In the genomic region with DNA sequence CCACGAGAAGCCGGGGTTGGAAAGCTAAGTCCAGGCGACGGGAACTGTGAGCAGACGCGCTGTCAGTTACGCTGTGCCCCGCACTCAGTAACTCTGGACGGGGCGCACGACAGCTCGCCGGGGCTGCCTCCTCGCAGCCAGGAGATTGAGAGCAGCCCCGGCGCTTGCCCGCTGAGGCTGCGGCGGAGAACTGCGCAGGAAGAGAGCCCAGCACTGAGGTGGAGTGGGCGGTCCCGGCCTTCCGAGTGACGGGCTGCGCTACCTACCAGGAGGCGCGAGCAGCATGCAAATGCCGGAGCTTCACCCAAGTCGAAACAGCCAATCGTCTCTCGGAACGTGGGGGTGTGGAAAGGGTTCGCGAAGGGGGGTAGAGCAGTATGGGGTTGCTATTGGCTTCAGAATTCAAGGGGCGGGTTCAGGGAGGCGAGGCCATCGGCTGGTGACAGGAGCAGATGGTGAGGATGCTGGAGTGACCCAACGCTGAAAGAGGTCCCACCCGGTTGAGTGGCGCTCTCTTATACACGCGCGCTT, we compare ENCODE assay signal across 1 mouse cellular context.
A peak's percentile ranks its signal among the peaks of the same experiment; 100 is the strongest.
TF ChIP-seq lines count a peak whose summit lies in the region.

A gene (minus strand): TSS at position 200 of the 531 bp plus-strand sequence.

TF ChIP-seq in CH12.LX, 34 proteins besides CTCF, POLR2A, EP300 and RAD21 (continued from another document):
- TF ChIP-seq JUN (IDR thresholded peaks at IDR 0.05; ENCODE audit: insufficient read depth, low read depth, low read length) (no peak), ETS1 (conservative IDR thresholded peaks at IDR 0.05; ENCODE audit: low read depth, low read length) (no peak), NRF1 (IDR thresholded peaks at IDR 0.05; ENCODE audit: low read depth, low read length) (peak; percentile 80), ELF1 (IDR thresholded peaks at IDR 0.05; ENCODE audit: low read depth, low read length) (peak; percentile 70), TBP (conservative IDR thresholded peaks at IDR 0.05; ENCODE audit: low read depth, low read length) (peak; percentile 61; the same call in 1 of the 2 replicates), MAZ (IDR thresholded peaks at IDR 0.05; ENCODE audit: low read depth, low read length) (peak; percentile 56; the same call in 1 of the 2 replicates), MEF2A (IDR thresholded peaks at IDR 0.05; ENCODE audit: borderline replicate concordance, low read depth, low read length) (peak; percentile 55; the same call in 1 of the 2 replicates)
